Mouse (Mus musculus) kidney, postnatal 36 days (tissue): ENCODE data around the gene Gm5662.
"Not testable (repeated sequence)": the region's sequence is repeated elsewhere in the genome, so short reads cannot be mapped to it uniquely, and the experiment has no call there.

Experiments
- DNase-seq, 2 experiments: peaks; one replicate each; pipeline ENCODE4 v3.0.0; 2021 to 2022; ENCODE audit warnings: mixed read lengths in 2 of 2

The Gm5662 gene

DNA sequence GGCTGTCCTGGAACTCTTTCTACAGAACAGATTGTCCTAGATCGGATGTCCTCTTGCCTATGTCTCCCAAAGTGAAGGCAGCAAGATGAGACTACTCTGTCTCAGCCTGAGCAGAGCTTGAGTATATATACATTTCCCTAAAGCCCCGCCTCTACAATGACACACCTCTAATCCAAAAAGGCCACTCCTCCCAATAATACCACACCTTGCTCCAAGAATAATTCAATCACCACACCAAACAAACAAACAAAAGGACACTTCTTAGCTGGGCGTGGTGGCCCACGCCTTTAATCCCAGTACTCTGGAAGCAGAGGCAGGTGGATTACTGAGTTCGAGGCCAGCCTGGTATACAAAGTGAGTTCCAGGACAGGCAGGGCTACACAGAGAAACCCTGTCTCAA, at the start of gene Gm5662:
Gm5662 (minus strand) TSS at position 101 of the 400 bp plus-strand sequence.
- not testable (repeated sequence) for DNase-seq

GRCm38 (mm10) chr12:88323926-88324325, 49.6 kb upstream of the Gm5662 start, which contains the start of gene Gm5039:
Gm5039 (minus strand) TSS chr12:88324026.
- DNase-seq: not testable (repeated sequence)

GRCm38 (mm10) chr12:88314556-88314955, 40.3 kb upstream of the Gm5662 start:
- no peak for DNase-seq

- DNase-seq: not testable (repeated sequence)
Measured at GRCm38 (mm10) chr12:88297171-88297570, 22.9 kb upstream of the Gm5662 start.

GRCm38 (mm10) chr12:88293082-88293481, 18.8 kb upstream of the Gm5662 start:
- DNase-seq: not testable (repeated sequence)

- DNase-seq: not testable (repeated sequence)
Measured at GRCm38 (mm10) chr12:88285224-88285623, 10.9 kb upstream of the Gm5662 start.

DNA sequence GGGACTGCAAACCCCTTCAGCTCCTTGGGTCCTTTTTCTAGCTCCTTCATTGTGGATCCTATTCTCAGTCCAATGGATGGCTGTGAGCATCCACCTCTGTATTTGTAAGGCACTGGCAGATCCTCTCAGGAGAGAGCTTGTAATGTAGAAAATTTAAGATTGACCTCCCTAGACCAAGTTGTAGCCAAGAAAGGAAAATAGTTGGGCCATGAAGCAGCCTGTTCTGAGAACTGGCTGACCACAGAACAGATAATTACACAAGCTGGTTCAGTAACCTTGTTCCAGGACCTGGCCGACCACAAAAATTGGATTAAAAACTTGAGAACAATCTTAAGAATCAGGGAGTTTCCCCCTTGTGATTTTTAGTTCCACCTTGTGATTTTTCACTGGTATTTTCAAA, 17.1 kb downstream of the Gm5662 start:
- DNase-seq: no peak

GRCm38 (mm10) chr12:88255917-88256316, 18.4 kb downstream of the Gm5662 start:
- not testable (repeated sequence) for DNase-seq

DNA sequence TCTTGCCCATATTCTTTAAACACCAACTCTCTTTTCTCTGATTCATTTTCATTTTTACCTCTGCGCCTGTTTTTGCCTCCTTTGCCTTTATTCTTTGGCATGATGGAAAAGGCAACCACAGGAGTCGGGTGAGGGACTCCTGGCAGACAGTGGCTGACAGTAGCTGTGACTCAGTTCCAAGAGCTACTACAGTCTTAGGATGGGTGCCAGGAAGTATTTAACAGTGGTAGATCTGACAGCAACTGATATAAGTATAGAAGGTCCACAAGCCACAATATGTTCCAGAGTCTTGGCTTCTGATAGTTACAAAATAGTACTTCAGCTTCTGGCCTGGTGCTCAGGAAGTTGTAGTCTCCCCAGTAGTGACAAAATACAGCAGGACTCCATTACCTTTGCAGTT, 24.3 kb downstream of the Gm5662 start, which contains the start of gene Gm8332:
Gm8332 (minus strand) TSS at position 101 of the 400 bp plus-strand sequence.
- not testable (repeated sequence) for DNase-seq

DNA sequence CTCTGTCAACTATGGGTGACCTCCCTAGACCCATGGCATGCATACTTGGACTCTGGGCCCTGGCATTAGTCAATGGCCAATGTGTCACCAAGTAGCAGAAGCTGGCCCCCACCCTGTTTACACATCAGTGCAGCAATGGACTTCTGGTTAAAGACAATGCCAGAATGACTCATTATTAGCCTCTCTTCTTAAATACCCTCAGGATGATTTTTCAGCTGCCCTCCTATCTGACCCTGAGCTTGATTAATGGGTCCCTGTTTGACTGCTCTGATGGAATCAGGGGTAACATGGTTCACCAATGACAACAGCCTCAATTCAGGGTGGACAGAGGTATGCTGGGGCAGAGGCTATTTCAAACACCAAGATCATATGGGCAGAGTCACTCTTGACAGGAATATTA, 28.5 kb downstream of the Gm5662 start:
- DNase-seq: not testable (repeated sequence)

GRCm38 (mm10) chr12:88242940-88243339, 31.4 kb downstream of the Gm5662 start:
- DNase-seq: not testable (repeated sequence)
